Mouse (Mus musculus) kidney, adult 8-10 months (tissue): ENCODE measurements around the gene Hdac5.

Experiments used
- DNase-seq, 2 experiments: peaks; one replicate each; pipeline ENCODE4 v3.0.0; 2022

The Hdac5 gene

GRCm38 (mm10) chr11:102236022-102236421 lies 6.1 kb upstream of the Hdac5 start:
- no peak for DNase-seq

- no peak for DNase-seq
Observed at GRCm38 (mm10) chr11:102229331-102229953, 524 bp downstream of the Hdac5 start.

DNA sequence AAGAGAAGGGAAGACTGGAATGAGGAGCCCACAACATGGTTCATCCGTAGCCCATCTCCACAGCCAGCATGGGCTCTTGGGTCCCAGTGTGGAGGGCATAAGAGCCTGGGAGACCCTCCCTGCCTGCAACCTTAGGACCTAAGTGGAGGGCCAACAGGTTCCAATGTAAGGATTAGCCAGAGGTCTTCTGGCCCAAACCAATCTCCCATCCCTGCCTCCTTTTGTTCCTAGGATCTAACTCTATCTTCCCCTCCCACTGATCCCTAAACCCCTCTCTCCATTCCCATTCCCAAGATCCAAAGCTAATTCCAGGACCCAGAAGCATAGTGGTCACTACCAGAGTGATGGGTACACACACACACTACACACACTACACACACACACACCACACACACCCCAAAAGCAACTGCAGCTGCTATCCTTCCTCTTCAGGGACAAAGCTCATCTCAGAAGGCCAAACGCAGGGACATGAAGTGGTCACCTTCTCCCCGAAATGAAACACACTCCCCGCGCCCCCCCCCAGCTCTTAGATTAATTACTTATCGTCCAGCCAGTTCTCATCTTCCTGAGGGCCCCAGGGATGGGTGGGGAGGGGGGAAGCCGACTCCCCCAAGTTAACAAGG lies 1.2 kb downstream of the Hdac5 start:
- DNase-seq = no peak

DNA sequence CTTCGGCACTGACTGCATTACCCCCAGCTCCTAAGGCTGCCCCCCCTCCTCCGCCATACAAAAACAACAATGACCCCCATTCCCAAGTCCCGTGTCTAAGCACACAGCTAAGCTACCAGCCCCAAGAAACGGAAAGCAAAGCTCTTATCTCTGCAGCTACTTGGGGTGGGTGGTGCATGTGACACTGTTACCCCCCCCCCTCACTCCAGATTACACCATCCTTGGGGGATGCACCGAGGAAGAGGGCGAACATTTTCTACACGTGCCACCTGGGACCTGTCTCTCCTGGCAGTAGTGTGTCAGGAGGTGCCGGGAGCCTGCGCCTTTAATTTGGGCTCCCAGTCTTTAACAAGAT lies 1.8 kb downstream of the Hdac5 start:
- no peak for DNase-seq

DNA sequence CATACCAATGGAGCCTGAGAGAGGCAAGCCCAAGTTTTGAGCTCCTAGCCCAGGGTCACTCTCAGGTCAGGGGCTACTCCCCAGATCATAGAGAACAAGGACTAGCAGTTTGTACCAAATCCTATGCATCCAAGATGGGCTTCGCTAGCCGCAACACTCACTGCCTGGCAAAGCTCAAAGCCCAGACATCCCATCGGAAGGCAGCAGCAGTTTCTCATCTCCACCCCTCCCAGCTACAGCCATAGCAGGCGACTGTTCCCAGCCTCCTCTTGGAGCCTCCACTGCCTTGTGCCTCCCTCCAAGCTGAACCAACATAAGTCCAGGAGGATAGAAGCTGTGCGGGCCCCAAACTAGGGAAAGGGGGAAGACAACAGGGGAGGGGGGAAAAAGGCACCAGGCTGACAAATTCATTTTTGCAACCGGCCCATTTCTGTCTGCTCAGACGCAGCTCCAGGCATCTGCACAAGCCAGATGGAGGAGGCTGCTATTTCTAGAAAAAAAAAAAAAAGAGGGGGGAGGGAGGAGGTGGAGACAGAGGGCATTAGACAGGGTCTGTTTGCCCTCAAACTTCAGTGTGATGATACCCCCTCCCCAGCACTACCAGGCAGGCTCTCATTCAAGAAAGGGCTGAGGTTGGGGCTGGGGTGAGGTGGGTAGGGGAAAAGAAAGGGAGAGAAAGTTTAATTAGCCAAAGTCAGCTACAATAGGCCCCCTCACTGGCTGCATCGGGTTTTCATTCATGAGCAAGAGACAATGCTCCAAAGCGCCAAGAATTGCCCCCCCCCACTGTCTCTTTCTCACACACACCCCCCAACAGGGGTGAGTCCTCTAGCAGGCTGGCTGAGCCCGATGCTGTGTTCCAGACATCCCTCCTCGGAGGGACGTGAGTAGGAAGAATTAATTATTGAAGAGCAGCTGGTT lies 2.4 kb downstream of the Hdac5 start:
- DNase-seq = no peak

- DNase-seq = no peak
Observed at GRCm38 (mm10) chr11:102226067-102226978, 3.6 kb downstream of the Hdac5 start.

DNA sequence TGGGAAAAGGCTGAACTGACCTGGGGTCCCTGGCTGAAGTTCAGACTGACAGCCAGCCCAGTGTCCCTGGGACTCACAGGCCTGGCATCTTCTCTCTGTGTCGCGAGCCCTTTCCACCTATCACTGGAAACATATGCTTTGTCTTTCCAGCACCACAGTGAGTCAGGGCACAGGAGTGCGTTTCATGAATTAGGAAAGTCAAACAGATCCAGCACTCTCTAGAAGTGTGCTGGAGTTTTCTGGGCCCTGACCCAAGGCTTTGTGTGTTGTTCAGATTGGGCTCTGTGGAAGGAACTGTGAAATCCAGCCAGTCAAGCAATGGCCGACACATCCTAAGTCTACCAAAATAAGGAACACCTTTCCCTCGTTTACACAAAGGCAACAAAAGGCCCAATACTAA lies 4.7 kb downstream of the Hdac5 start:
- DNase-seq = no peak

GRCm38 (mm10) chr11:102224686-102225085 lies 5.3 kb downstream of the Hdac5 start:
- no peak for DNase-seq

GRCm38 (mm10) chr11:102223166-102223565 lies 6.8 kb downstream of the Hdac5 start:
- DNase-seq = peak in 1 of 2 experiments; percentile 66

- peak; percentile 49 to 68 for DNase-seq
Observed at GRCm38 (mm10) chr11:102221954-102222351, 8.0 kb downstream of the Hdac5 start.

DNA sequence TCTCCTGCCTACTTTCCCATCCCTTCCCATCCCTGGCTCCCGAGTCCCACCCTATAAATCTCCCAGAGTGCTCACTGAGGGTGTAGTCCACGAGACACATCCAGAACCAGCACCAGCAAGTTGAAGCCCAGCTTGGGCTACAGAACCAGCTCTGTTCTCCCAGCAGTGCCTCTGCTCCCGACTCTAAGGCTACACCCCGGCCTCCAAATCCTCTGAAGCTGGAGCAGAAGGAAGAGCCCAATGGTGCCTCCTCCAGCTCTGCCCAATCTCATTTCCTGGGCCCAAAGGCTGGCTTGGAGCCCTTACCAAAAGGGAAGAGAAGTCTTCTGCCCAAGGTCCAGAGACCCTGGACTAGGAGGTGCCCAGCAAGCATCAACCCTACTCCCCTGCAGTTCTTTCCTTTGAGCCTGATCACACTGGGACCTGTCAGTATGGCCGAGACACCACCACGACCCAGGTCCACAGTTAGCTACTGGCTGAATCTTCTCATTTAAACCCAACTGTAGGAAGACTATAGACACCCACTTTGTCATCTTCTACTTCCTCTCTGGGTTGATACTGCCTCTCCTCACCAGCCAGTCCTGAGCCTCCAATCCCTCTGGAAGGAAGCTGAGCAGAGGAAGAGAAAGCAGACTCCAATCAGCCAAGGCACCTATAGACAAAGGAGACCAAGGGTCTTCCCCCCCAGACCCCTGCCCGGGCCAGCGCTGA lies 8.6 kb downstream of the Hdac5 start:
- DNase-seq = no peak

GRCm38 (mm10) chr11:102220451-102220850 lies 9.5 kb downstream of the Hdac5 start:
- DNase-seq = no peak

GRCm38 (mm10) chr11:102219994-102220346 lies 10.0 kb downstream of the Hdac5 start:
- peak in 1 of 2 experiments; percentile 43 for DNase-seq

DNA sequence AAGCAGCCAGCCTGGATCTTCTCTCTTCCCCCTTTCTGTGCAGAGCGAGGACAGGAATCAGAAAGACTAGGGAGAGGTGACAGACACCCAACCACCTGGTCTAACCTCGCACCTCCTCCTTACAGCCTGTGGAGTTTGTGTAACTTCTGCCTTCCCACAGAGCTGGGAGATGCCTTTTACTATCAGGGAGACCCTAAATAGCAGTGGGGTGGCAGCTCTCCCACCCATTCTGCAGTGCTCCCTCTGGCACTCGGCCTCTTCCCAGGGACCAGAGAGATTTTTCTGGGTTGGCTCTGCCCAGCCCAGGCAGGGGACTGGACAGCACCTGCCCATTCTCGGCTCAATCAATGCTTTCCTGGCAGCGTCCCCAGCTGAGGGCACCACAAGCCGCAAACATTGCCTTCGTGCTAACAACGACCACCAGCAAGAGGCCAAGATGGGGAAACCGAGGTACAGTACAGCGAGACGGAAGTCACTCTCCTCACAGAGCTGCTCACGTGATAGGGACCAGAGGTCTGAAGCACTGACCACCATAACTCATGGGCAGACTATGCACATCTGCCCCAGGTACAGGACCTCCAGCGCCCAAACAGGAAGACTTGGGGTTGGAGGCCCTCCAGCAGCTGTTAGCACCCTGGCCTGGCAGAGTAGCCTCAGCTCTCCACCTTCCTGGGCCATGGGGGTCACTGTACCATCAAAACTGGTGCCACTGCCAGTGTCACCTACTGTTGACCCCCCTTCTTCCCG lies 10.5 kb downstream of the Hdac5 start:
- DNase-seq = no peak

DNA sequence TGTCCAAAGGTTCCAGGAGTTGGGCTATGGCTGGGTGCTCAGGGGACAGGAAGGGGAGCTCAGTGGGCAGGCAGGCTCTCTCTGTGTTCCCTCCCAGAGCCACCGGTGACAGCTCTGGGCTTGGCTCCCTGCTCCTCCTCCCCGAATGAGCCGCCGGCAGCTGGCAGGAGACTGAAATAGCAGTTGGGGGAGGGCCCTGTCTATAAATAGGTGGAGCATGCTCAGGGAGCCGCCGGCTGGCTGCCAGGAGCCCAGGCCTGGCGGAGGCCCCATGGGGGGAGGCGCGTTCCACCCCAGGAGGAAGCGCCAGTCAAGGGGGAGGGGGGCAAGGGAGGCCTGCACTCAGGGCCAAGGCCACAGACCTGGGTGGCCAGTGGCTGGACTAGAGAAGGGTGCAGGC lies 11.2 kb downstream of the Hdac5 start:
- peak; percentile 98 to 99 for DNase-seq

GRCm38 (mm10) chr11:102217876-102218430 lies 12.0 kb downstream of the Hdac5 start:
- peak in 1 of 2 experiments; percentile 34 for DNase-seq

DNA sequence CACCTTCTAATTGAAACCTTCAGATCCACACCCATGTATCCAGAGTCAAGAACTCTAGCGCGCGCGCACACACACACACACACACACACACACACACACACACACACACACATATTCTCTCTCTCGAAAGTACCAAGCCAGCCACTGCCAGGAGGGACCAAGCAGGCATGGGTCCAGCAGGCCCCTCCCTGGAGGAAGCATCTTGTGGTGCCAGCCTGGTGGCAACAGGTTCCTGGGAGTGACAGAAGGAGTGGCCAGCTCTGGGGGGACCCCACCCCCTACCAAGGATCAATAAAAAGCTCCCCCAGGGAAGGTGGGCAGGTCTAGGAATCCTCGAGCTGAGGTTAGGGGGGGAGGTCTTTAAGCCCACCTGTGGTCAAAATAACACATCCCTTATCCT lies 12.6 kb downstream of the Hdac5 start:
- no peak for DNase-seq

- DNase-seq = no peak
Observed at GRCm38 (mm10) chr11:102216886-102217240, 13.1 kb downstream of the Hdac5 start.

DNA sequence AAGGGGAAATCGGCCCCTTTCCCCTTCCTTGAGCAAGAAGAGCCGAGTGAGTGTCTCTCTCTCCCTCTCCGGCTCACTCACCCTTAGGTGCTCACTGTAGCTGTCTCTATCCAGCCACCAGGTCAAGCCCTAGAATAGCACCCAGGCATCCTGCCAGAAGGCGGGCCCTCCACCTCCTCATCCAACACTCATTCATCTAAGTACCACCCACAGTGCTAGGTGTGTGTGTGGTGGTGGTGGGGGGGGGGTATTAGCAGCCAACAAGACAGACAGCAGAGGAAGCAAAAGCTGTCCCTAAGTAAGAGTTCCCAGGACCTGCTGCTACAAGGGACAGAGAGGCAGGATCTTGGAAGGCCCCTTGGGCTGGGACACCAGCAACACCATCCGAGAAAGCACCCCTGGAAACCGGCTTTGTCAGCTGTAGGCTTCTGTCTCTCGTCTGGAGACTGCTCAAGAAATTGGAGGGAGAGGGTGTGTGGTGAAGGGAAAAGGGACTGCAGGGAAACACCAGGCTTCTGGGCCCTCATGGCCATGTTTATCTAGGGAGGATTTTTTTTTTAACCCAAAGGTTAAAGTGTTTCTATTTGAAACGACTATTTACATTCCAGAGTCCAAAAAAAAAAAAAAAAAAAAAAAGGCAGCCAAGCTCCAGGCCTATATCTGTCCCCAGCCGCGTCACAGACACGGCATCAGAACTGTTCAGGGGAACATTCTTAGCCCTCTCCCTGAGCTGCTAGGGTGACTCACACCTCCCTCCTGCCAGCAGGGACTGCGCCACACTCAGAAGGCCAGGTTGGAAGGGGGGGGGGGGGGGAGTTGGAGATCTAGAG lies 13.7 kb downstream of the Hdac5 start:
- DNase-seq = peak; percentile 84

DNA sequence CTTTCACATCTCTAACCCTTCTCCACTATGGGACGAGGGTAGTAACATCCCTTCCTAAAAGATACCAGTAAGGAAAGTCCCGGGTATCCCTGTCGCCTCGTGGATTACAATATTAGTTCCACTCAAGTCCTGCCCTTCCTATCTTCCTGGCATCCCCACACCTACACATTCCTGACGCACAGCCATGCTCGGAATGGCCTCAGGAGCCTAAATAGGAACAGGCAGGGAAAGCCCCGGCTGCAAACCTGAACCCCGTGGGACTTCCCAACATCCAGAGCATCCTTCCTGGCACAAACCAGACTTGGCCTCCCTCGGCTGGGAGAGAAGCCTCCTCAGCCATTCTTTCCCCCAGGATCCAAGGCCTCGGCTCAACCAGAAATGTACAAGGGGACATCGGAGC lies 14.5 kb downstream of the Hdac5 start:
- no peak for DNase-seq
